Mouse (Mus musculus): ENCODE data around the gene Sbk3. TPM values are rescaled to one million over a fixed set of nuclear protein-coding genes. Genes with fewer than 3 reads are reported as not detected.

Sbk3 gene
- total RNA-seq, 2 experiments from 2014 or later: 0.40 to 0.57 TPM

Other genes starting within 250 kb of the Sbk3 start
- not detected for gene Tmem150b, start 245.9 kb downstream of the Sbk3 start, total RNA-seq (2021)
- gene Kmt5c, start 231.1 kb downstream of the Sbk3 start, total RNA-seq (2021): 10 to 100 TPM; 43.5 to 45.9 TPM
- 1 to 10 TPM; 6.5 to 9.8 TPM for gene Cox6b2, start 218.1 kb downstream of the Sbk3 start, total RNA-seq (2021)
- not detected for gene Fam71e2, start 199.9 kb downstream of the Sbk3 start, total RNA-seq (2021)
- gene Il11, start 188.3 kb downstream of the Sbk3 start, total RNA-seq (2021): under 1 TPM; 0.38 to 0.41 TPM
- gene Tmem190, start 188.2 kb downstream of the Sbk3 start, total RNA-seq (2021): not detected
- 1 to 10 TPM; 4.3 to 5.4 TPM for gene Tmem238, start 181.5 kb downstream of the Sbk3 start, total RNA-seq (2021)
- 100 to 1,000 TPM; 540 to 663 TPM for gene Rpl28, start 178.3 kb downstream of the Sbk3 start, total RNA-seq (2021)
- gene Ube2s, start 158.6 kb downstream of the Sbk3 start, total RNA-seq (2021): 100 to 1,000 TPM; 129 to 166 TPM
- 100 to 1,000 TPM; 107 to 116 TPM for gene Shisa7, start 126.5 kb downstream of the Sbk3 start, total RNA-seq (2021)
- gene Isoc2b, start 100.9 kb downstream of the Sbk3 start, total RNA-seq (2021): 1 to 10 TPM; 3.0 to 4.3 TPM
- 1 to 10 TPM; 7.2 to 8.2 TPM for gene Isoc2a, start 94.0 kb downstream of the Sbk3 start, total RNA-seq (2021)
- gene Gm36210, start 64.7 kb downstream of the Sbk3 start, total RNA-seq (2021): under 1 TPM in 1 of 2 experiments, not detected in 1; 0.45 TPM
- gene Zfp628, start 56.0 kb downstream of the Sbk3 start, total RNA-seq (2021): 10 to 100 TPM; 14.3 TPM
- gene Nat14, start 49.1 kb downstream of the Sbk3 start, total RNA-seq (2021): 10 to 100 TPM; 57.9 to 67.4 TPM
- 1 to 10 TPM; 2.9 to 3.0 TPM for gene Ssc5d, start 45.4 kb downstream of the Sbk3 start, total RNA-seq (2021)
- gene Sbk2, start 6.8 kb downstream of the Sbk3 start, total RNA-seq (2021): not detected
- 10 to 100 TPM; 38.2 to 46.0 TPM for gene Zfp579, start 25.0 kb upstream of the Sbk3 start, total RNA-seq (2021)
- gene Zfp524, start 43.2 kb upstream of the Sbk3 start, total RNA-seq (2021): 1 to 10 TPM; 4.5 TPM
- gene Fiz1, start 43.5 kb upstream of the Sbk3 start, total RNA-seq (2021): 10 to 100 TPM; 22.2 to 23.4 TPM
- not detected for gene Gm44973, start 44.3 kb upstream of the Sbk3 start, total RNA-seq (2021)
- gene Zfp865, start 49.2 kb upstream of the Sbk3 start, total RNA-seq (2021): 10 to 100 TPM; 36.4 TPM
- gene Ccdc106, start 49.4 kb upstream of the Sbk3 start, total RNA-seq (2021): 10 to 100 TPM; 59.9 to 60.2 TPM
- not detected for gene 4632433K11Rik, start 63.0 kb upstream of the Sbk3 start, total RNA-seq (2021)
- gene Zfp784, start 67.3 kb upstream of the Sbk3 start, total RNA-seq (2021): 1 to 10 TPM; 5.4 to 5.8 TPM
- gene Zfp580, start 80.4 kb upstream of the Sbk3 start, total RNA-seq (2021): 10 to 100 TPM; 74.9 to 80.4 TPM
- 100 to 1,000 TPM; 174 to 184 TPM for gene U2af2, start 91.0 kb upstream of the Sbk3 start, total RNA-seq (2021)
- gene Epn1, start 109.1 kb upstream of the Sbk3 start, total RNA-seq (2021): 100 to 1,000 TPM; 402 to 408 TPM
- not detected for gene Rfpl4, start 145.8 kb upstream of the Sbk3 start, total RNA-seq (2021)
- not detected for gene Rasl2-9, start 154.8 kb upstream of the Sbk3 start, total RNA-seq (2021)
- not detected for gene Vmn1r55, start 178.5 kb upstream of the Sbk3 start, total RNA-seq (2021)
- gene Vmn1r56, start 225.6 kb upstream of the Sbk3 start, total RNA-seq (2021): not detected
- not detected for gene Vmn1r57, start 247.3 kb upstream of the Sbk3 start, total RNA-seq (2021)